Mouse (Mus musculus): Measurements from ENCODE around the gene Gm7168. TPM values are rescaled to one million over a fixed set of nuclear protein-coding genes. Genes with fewer than 3 reads are reported as not detected.
A peak's percentile ranks its signal among the peaks of the same experiment; 100 is the strongest.
"Not testable (repeated sequence)": the region's sequence is repeated elsewhere in the genome, so short reads cannot be mapped to it uniquely, and the experiment has no call there.

The Gm7168 gene
- total RNA-seq (2021), result not detected
- long read RNA-seq, experiment 1, result 0 reads
- long read RNA-seq, experiment 2, result 0 reads

DNA sequence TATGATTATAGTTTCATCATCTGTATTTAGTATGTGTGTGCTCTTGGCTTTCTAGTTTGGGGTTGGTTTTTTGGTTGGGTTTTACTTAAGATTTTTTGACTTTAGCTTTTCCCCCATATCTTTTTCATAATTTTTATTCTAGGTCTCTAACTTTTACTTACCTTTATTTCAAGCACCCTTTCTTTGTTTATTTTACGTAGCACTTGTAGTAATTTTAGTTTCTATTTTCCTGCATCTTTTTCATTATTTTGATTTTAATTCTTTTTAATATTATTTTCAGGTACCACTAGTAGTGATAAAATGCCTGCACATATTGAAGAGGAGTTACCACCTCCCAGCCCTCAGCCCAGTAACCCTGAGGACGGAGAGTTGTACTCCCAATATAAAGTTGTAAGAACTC is at the start of gene Gm7168:
Gm7168 (plus strand) TSS at position 301 of the 400 bp plus-strand sequence.
- not testable (repeated sequence) for DNase-seq (ENCODE audit: low spot score)

DNA sequence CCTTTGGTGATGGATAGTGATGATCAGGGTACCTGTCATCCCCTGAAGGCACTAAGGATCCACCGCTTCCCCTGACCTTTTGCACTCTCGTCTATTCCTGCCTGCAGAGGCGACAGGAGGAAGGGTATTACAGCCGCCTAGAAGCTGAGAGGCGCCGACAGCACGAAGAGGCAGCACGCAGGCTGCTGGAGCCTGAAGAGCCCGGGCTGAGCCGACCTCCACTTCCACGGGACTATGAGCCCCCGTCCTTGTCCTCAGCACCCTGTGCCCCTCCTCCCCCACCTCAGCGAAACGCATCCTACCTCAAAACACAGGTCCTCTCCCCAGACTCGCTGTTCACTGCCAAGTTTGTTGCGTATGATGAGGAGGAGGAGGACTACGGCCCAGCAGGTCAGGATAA is 49.3 kb upstream of the Gm7168 start:
- DNase-seq (ENCODE audit: low spot score), result no peak

DNA sequence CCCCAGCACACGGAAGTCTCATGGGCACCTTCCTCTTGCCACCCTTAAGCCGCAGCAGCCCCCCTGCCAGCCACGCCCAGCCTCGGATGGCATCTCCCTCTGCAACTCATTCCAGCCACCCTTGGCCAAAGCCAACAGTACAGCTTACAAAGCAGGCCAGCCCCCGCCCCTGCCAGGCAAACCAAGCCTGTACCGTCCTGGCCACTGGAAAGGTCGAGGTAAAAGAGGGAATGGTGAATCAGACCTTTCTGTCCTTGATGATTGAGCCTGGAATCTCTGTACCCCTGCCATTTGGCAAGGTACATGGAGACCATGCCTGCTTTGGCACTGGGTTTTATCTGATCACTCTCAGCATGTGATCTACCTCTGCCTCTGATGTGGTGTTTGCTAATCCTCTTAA is 48.9 kb upstream of the Gm7168 start:
- DNase-seq (ENCODE audit: low spot score), result peak; percentile 13

DNA sequence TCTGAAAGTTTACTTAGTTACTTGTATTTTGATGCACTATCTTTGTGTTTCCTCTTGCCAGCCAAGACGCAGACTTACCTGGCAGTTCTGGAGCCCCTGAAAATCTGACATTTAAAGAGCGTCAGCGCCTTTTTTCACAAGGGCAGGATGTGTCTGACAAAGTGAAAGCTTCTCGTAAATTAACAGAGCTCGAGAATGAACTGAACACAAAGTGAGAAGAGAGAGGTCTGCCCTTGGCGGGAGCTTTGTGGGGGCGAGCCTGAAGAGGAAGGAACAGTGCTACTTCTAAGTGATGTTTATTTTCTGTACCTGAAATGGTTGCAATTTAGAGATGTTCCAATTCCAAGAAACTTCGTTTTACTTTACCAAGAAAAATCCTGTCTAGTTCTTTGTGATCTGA is 44.4 kb upstream of the Gm7168 start:
- no peak for DNase-seq (ENCODE audit: low spot score)

DNA sequence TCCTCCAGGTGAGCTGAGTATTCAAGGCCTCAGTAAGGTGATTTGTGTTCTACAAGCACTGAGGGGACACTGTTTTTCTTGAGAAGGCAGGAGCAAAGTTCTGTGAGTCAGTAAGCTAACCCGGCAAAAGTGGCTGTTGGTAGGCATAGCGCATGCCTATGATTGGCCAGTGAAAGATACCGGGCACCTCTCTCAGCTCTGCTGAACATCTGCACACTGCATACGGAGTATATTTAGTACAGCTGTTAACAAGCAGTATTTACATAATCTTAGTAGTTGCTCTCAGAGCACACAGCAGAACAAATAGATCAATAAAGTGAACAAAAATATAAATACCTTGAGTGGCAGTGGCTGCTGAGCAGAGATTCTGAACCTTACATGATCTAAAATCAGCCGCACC is 41.1 kb upstream of the Gm7168 start:
- no peak for DNase-seq (ENCODE audit: low spot score)

DNA sequence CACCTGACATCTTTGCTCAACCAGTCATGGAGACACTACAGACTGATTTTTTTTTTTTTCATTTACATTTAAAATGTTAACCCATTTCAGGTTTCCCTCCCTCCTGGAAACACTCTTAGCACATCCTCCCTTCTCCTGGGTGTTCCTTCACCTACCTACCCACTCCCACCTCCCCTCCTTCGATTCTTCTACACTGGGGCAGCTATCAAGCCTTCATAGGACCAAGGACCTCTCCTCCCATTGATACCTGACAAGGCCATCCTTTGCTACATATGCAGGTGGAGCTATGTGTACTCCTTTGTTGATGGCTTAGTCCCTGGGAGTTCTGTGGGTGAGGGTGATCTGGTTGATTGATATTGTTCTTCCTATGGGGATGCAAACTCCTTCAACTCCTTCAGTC is 40.5 kb upstream of the Gm7168 start:
- DNase-seq (ENCODE audit: low spot score), result no peak

DNA sequence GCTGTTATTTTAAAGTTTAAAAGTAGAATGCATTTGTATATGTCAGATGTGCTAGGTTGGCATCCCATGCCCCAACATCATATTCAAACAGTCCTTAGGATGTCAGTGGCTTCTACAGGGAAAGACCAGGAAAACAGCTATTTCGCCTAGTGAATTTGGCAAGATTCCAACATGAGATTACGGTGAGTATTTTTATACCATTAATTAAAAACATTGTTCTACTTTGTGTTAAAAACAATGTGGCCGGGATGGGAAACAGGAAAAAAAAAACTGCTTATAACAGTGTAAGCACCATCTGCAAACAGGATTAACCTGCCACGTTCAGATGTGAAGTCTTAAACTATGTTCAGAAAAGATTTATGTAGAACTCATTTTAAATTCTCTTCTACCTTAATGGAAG is 34.2 kb upstream of the Gm7168 start:
- DNase-seq (ENCODE audit: low spot score), result no peak

DNA sequence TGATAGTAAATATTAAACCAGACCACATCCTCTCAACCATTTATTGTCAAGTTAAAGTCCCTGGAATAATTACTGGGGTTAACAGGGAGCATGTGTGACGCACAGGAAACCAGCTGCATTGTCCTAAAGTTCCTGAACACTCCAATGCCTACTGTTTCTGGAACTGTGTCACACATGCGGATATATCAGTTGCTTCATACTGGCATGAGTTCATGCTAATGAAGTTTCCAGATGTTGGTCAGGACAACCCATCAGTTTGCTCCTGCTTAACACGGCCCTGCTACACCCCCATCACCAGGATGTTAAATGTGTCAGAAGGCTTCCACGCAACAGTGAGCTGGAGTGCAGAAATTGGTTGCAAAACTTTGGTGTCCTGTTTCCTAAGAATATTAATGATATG is 33.6 kb upstream of the Gm7168 start:
- peak; percentile 56 for DNase-seq (ENCODE audit: low spot score)

DNA sequence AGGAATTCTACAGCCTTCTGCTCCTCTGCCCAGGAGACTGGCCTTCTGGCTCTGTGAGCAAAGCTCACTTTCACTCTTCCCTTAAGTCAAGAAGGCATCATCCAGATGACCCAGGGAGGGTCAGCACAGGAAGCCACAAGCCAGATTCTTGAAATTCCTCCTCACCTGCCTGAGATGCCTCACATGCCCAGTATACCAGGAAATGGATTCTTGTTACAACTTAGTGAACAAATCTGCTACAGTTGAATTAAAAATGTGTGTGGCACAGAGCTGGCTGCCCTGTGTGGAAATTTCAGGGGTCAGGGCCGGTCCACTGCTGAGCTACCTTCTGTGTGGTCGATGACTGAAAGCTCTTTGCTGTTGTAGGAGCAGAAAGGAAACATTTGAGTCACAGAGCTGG is 27.4 kb upstream of the Gm7168 start:
- no peak for DNase-seq (ENCODE audit: low spot score)

- DNase-seq (ENCODE audit: low spot score), result no peak
These were observed 24.8 kb upstream of the Gm7168 start for GRCm38 (mm10) chr17:13923418-13923817.

- DNase-seq (ENCODE audit: low spot score), result no peak
These were observed 23.6 kb upstream of the Gm7168 start for GRCm38 (mm10) chr17:13924588-13924987.

- DNase-seq (ENCODE audit: low spot score), result no peak
These were observed 22.2 kb upstream of the Gm7168 start for GRCm38 (mm10) chr17:13925931-13926330.

DNA sequence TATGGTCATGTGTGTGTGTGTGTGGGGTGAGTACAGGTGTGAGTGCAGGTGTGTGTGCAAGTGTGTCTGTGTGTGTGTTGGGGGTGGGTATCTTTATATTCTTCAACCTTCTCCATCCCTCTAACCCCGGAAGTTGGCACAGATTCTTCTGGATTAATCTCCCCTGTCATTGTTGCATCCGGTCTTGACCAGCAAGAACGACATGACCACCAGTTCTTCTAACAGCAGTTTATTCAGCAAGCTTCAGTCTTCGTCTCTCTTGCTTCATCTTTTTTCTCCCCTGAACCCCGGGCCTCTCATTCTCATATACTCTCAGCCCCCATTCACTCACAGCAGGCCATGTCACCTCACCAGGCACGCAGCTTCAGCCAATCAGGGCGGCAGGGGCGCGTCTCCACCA is 17.8 kb upstream of the Gm7168 start:
- no peak for DNase-seq (ENCODE audit: low spot score)

DNA sequence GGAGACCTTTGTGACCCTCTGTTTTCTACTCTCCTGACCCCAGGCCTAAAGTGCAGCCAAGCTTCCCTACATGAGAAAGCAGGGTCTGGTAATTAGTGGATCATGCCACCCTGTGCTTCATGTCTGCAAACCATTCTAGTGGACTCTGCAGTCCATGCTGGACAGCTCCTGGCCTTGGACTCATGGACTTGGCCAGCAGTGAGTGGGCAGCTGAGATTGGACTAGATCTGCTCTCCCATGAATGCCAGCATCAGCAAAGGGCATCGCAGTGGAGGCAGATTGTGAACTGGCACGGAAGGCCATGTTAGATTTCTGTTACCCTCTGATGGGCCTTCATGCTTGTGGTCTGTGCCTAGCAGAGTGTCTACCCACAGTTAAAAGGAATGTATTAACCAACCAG is 12.8 kb upstream of the Gm7168 start:
- DNase-seq (ENCODE audit: low spot score), result not testable (repeated sequence)

DNA sequence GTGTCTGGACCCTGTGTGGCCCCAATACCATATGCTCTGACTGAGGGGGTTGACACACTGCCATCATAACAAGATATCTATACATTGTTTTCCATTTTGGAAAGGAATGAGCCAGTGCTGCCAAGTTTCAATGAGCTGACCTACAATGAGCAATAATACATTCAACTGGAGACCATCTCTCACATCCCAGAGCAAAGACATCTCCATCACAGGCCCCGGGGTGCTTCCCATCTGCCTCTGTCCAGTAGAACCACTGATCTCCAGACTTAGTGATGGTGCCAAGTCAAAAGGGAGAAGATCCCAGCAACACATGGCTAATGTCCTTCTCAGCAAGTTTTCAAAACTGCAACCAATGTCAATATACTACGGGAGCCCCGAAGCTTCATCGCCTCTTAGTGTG is 10.4 kb upstream of the Gm7168 start:
- no peak for DNase-seq (ENCODE audit: low spot score)

- DNase-seq (ENCODE audit: low spot score), result peak; percentile 56
These were observed 9.5 kb upstream of the Gm7168 start for GRCm38 (mm10) chr17:13938652-13939051.

GRCm38 (mm10) chr17:13939231-13939630 is 8.9 kb upstream of the Gm7168 start:
- not testable (repeated sequence) for DNase-seq (ENCODE audit: low spot score)

DNA sequence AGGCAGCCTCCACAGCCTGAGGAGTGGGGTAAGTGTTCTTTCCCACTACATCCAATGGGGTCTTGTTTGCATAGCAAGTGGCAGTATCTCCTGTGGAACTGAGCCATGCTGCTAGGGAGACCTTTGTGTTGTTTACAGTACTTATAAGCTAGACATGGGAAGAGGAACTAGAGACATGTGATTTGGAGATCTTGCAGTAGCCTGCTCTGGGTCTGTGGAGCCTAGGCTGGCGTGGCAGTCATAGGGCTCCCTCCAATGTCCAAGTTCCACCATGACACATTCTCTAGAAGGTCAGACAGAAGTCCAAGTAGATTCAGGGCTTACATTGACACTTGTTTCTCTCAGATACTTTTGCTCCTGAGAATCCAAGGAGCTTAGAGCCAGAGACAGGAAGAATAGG is 7.7 kb upstream of the Gm7168 start:
- no peak for DNase-seq (ENCODE audit: low spot score)

- DNase-seq (ENCODE audit: low spot score), result not testable (repeated sequence)
These were observed 3.4 kb downstream of the Gm7168 start for GRCm38 (mm10) chr17:13951570-13951969.

DNA sequence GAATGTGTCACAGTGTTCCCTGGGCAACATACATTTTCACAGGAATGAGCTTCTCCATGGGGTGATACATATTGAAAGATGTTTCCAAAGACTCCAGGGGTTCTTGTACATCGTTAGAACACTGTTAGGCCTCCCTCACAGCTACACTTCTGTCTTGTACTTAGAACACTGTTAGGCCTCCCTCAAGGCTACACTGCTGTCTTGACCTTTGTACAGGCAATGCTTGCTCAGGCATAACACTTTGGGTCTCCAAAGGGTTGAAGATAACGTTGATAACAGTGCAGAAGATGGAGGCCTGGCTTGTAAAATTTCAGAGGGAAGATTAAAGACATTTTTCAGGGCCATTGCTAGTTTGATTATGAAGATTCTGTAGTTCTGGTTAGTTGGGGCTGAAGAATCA is 10.0 kb downstream of the Gm7168 start:
- DNase-seq (ENCODE audit: low spot score), result not testable (repeated sequence)

- not testable (repeated sequence) for DNase-seq (ENCODE audit: low spot score)
These were observed 14.1 kb downstream of the Gm7168 start for GRCm38 (mm10) chr17:13962245-13962644.

DNA sequence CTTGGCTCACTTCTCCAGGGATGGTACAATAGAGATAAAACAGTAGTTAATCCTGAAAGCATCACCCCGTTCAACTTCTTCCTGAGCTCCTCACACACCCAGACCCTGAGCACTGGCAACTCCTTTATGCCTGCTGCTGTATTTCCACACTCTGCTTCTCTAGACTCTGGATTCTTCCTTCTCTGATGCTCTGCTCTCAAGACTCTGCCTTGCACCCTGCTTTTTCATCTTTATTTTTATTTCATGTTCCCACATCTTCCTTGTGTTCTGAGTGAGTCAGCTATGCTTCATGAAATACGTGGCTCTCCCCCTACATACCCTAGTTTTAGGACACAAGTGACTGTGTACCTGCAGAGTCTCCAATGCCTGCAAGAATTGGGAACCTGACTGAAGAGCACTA is 16.9 kb downstream of the Gm7168 start:
- DNase-seq (ENCODE audit: low spot score), result not testable (repeated sequence)

DNA sequence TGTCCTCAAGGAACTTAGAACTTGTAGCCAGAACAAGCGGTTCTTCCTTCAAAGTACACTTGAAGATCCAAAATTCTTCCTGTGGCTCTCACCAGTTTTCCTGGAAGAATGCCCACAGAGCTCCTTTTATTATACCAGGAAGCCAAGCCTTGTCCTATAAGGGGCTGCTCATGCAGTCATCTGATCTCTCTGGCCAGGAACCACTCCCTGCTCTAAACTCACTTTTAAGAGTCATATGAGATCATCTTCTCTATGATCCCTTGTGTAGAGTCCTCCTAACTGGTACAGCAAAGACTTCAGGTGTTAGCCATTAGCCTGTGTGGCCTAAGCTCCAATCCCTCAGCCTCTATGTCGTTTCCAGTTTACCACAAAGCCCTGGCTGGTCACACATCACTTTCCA is 21.7 kb downstream of the Gm7168 start:
- not testable (repeated sequence) for DNase-seq (ENCODE audit: low spot score)

DNA sequence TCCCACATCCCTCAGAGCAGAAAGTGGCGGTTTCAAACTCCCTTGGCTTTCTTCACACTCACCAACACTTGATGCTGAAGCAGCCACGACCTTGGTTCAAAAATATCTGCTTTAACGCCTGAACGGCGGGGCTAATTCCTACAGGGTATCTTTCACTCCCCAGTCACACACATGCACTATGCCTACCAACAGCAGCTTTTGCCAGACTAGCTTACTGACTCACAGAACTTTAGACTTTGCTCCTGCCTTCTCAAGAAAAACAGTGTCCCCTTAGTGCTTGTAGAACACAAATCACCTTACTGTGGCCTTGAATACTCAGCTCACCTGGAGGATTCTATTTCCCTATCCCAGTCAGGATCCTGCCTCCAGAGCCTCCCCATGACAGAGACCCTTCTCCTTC is 22.6 kb downstream of the Gm7168 start:
- DNase-seq (ENCODE audit: low spot score), result not testable (repeated sequence)
